Mouse (Mus musculus) retina, embryonic 14.5 days (tissue): ENCODE results near the gene Akap4.

ENCODE experiments used
- DNase-seq: peaks from one replicate; pipeline ENCODE4 v3.0.0-alpha.2; 2015; ENCODE audit warnings: low spot score

The Akap4 gene

GRCm38 (mm10) chrX:7067219-7067618, at the start of gene Akap4:
Gene Akap4, plus strand, starts transcription at chrX:7067519.
- DNase-seq: no peak

DNA sequence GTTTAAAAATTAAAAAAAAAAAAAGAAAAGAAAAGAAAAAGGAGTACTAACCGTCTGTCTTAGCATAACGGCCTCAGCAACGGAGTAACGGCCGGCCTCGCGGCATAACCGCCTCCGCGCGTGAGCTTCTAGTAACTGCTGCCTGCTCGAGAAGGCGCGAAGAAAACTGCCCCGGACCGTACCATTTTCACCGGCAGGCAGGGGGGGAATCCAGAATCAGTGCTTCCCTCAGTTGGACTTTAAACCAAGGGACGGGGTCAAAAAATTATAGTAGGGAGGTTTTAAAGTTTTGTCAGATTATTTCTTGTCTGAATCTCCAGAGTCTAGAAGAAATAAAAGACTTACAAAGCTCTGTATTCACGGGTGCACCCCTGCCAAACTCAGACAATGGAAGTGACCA, 25.8 kb upstream of the Akap4 start, which contains the start of gene Ccnb3:
Ccnb3 (minus strand) TSS at position 101 of the 400 bp plus-strand sequence.
- DNase-seq: no peak

DNA sequence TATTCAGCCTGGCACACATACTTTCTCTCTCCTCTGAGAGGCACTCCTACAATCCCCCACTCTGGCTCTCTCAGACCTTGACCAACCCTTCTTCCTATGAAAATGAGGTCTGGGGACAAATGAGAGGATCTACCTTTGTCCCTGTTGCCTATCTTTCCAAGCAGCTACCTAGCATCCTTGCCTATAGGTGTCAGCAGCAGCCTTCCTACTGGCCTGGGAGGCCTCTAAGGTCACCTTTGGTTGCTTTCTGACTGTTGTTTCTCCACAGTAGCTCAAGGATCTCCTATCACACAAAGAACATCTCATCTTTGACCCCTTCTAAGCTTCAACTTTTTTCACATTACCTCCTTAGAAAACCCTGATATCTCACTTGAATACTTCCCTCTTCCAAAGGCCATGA, 10.3 kb upstream of the Akap4 start:
- DNase-seq: no peak

DNA sequence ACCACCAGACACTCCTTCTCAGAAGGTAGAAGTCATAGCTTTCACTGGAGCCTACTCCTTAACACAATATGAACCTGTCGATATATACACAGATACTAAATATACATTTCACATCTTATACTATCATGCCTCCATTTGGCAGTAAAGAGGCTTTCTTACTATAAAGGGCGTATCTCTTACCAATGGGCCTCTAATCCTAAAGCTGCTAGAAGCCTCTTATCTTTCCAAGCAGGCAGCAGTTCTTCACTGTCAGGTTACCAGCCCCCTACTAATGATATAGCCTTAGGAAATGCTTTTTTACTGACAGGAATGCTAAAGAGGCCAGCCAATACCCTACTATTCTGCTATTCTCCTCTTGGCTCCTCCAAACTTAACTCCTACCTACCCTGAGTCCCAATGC, 9.7 kb upstream of the Akap4 start:
- no peak for DNase-seq

- no peak for DNase-seq
These were observed 3.2 kb upstream of the Akap4 start for GRCm38 (mm10) chrX:7064109-7064508.

- no peak for DNase-seq
These were observed 683 bp downstream of the Akap4 start for GRCm38 (mm10) chrX:7068002-7068401.

DNA sequence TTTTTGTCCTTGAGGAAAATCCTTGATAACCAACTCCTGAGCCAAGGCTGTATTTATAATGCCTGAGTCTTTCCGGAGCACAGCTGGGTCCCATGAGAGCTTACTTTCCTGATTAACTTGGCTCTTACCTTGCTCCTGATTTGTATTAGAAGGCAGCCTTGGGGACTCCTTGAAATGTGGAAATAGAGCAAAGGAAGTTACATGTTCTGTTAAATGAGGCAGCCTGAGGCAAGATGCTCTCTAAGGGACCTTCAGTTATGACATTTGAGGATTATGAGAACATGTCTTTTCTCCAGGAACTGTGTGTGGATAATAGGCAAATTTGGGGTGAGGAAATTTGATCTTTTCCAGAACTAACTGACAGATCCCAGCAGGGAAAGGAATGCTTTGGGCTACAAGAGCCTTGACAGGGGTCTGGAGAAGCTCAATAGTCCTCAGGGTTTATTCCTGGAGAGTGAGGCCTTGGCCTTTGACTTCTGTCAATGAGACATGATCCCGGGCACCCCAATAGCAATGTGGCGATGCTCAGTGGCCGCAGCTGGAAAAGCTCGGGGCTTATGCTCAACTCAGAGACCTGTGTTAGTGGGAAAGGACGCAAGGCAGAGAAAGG, 12.6 kb downstream of the Akap4 start:
- no peak for DNase-seq

DNA sequence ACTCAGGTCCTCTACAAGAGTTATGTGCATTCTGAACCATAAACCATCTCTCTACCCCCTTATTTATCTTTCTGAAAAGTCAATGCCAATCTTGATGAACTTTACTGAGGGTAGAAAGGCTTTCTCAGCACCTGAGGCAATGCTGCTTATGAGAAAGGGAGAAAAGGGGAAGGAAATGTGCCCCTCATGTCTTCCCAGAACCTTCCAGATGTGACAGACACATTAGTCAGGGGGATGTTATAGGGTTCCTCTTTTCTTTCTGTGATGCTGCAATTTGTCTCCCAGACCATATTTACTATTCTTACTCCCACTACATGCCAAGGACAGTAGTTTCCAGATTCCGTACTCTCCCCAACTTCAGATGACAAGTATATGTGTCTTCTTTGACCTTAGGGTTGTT, 18.6 kb downstream of the Akap4 start:
- DNase-seq: no peak

- no peak for DNase-seq
These were observed 23.0 kb downstream of the Akap4 start for GRCm38 (mm10) chrX:7090323-7090722.

DNA sequence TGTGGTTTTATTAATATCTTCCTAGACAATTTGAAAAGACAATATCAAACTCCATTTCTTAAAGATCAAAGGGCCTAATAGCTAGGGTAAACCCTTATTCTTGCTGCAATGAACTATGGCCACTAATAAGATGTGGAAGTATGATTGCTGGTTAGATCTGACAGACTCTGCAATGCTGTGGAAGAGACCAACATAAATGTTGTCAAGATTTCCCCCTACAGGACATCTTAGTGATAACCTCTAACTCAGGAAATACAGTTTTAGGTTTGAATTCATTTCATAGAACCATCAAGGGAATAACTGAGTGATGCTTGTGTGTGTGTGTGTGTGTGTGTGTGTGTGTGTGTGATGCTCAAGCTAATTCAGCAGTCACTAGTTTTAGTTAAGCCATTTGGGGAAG, 35.0 kb downstream of the Akap4 start:
- DNase-seq: no peak

DNA sequence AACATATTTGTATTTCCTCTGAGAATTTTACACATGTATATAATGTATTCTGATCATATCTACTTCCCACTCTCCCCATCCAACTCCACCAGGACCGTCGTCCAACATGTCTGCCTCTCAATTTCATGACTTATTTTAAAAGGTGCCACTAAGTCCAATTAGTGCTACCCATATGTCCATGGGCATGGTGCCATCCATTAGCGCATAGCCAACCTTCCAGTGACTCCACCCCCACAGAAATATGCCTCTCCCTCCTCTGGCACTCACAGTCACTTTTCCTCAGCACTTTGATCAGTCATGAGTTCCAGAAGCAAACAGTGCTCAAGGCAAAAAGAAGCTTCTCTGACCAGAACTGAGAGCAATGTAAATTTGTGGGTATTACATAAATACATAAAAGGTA, 47.6 kb downstream of the Akap4 start:
- DNase-seq: no peak

DNA sequence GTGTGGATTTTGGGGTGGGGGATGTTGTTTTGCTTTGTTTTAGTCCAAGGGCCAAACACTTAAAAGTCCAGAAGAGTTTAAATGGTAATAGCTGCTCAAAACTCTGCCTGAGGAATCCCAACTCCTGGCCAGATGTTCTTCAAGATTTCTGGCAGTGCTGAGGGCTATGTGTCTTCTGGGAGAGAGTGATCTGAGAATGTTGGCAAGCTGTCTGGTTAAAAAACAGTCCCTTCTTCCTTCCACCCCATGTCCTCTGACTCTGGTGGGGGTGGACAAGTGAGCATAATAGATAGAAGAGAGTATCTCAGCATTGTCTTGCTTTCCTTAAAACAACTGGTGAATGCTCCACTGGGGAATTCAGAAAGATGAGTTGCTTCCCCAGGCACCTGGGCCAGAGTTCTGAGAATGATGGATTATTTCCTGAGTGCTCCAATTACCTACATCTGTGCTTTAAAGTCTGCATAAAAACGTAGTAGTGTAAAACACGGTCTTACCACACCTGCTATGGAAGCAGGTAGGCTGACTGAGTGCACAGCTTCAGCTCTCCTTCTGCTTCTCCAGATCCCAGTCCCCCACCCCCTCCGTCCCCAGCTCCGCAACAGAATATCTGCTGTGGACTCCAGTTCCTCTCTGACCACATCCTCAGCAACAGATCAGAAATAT, 54.4 kb downstream of the Akap4 start:
- DNase-seq: no peak
